Mouse (Mus musculus) NIH3T3 (cell line): ENCODE measurements around the gene Fras1.

Experiments
- DNase-seq: peaks from one replicate; pipeline ENCODE4 v3.0.0-alpha.2; 2012; ENCODE audit warnings: low read depth

Fras1 gene

GRCm38 (mm10) chr5:96682777-96683176, 309.0 kb downstream of the Fras1 start:
- no peak for DNase-seq

GRCm38 (mm10) chr5:96688885-96689284, 315.1 kb downstream of the Fras1 start:
- no peak for DNase-seq

GRCm38 (mm10) chr5:96698972-96699371, 325.2 kb downstream of the Fras1 start:
- no peak for DNase-seq

- DNase-seq, result no peak
Observed at GRCm38 (mm10) chr5:96702706-96703625, 329.2 kb downstream of the Fras1 start.

- DNase-seq, result no peak
Observed at GRCm38 (mm10) chr5:96708515-96708914, 334.8 kb downstream of the Fras1 start.

GRCm38 (mm10) chr5:96712089-96712684, 338.4 kb downstream of the Fras1 start:
- DNase-seq, result no peak

GRCm38 (mm10) chr5:96712799-96713198, 339.0 kb downstream of the Fras1 start:
- DNase-seq, result no peak

GRCm38 (mm10) chr5:96716273-96717034, 342.7 kb downstream of the Fras1 start:
- DNase-seq, result no peak

- no peak for DNase-seq
Observed at GRCm38 (mm10) chr5:96717690-96718089, 343.9 kb downstream of the Fras1 start.

GRCm38 (mm10) chr5:96718601-96719000, 344.8 kb downstream of the Fras1 start:
- DNase-seq, result no peak

- DNase-seq, result no peak
Observed at GRCm38 (mm10) chr5:96719221-96719620, 345.5 kb downstream of the Fras1 start.

- DNase-seq, result no peak
Observed at GRCm38 (mm10) chr5:96722690-96723089, 348.9 kb downstream of the Fras1 start.

- no peak for DNase-seq
Observed at GRCm38 (mm10) chr5:96739138-96739878, 365.6 kb downstream of the Fras1 start.

- DNase-seq, result peak; percentile 9
Observed at GRCm38 (mm10) chr5:96747195-96747984, 373.6 kb downstream of the Fras1 start.

- DNase-seq, result no peak
Observed at GRCm38 (mm10) chr5:96757615-96758014, 383.9 kb downstream of the Fras1 start.

- no peak for DNase-seq
Observed at GRCm38 (mm10) chr5:96762021-96762420, 388.3 kb downstream of the Fras1 start.

GRCm38 (mm10) chr5:96768846-96769471, 395.2 kb downstream of the Fras1 start:
- DNase-seq, result peak; percentile 85

- DNase-seq, result peak; percentile 50
Observed at GRCm38 (mm10) chr5:96783506-96784288, 409.9 kb downstream of the Fras1 start.

- DNase-seq, result no peak
Observed at GRCm38 (mm10) chr5:96785096-96785495, 411.3 kb downstream of the Fras1 start.

- no peak for DNase-seq
Observed at GRCm38 (mm10) chr5:96792422-96792821, 418.7 kb downstream of the Fras1 start.
